ENCODE assay signal across 17 mouse cellular contexts in genomic region chr4:93488570-93488969, GRCm38 (mm10).
"Had no signal": no experiment of that assay in that cellular context is flagged by ENCODE, and none has a peak within 500 bp of the region (broad histone marks: within the 10 kb centered on the region; RNA-seq: fewer than 3 reads in every experiment).

No protein-coding gene starts in this region.

- H3K4me1 ChIP-seq: neural tube, embryonic 12.5 days; neural tube, embryonic 13.5 days; neural tube, embryonic 15.5 days; stomach, embryonic 15.5 days had no signal

- H3K4me3 ChIP-seq: neural tube, embryonic 12.5 days; neural tube, embryonic 13.5 days; neural tube, embryonic 15.5 days; stomach, embryonic 15.5 days had no signal

- H3K9ac ChIP-seq: neural tube, embryonic 12.5 days; neural tube, embryonic 13.5 days; neural tube, embryonic 15.5 days; stomach, embryonic 15.5 days had no signal

- H3K27me3 ChIP-seq: neural tube, embryonic 12.5 days; neural tube, embryonic 13.5 days; neural tube, embryonic 15.5 days; stomach, embryonic 15.5 days had no signal

- H3K9me3 ChIP-seq: neural tube, embryonic 12.5 days; neural tube, embryonic 13.5 days; neural tube, embryonic 15.5 days; stomach, embryonic 15.5 days had no signal

- H3K36me3 ChIP-seq: neural tube, embryonic 12.5 days; neural tube, embryonic 13.5 days; neural tube, embryonic 15.5 days; stomach, embryonic 15.5 days had no signal

- H3K27ac ChIP-seq: neural tube, embryonic 12.5 days; neural tube, embryonic 13.5 days; neural tube, embryonic 15.5 days; stomach, embryonic 15.5 days; stomach, postnatal 0 days had no signal

- DNase-seq: retina, postnatal 1 day; right cerebral cortex, adult 18-20 months; right cerebral cortex, postnatal 14 days; right cerebral cortex, postnatal 25 days; right cerebral cortex, postnatal 4 days; spleen, adult 18-20 months; thymus, adult 18-20 months; thymus, adult 2 months; thymus, postnatal 14 days; thymus, postnatal 25 days; thymus, postnatal 36 days; thymus, postnatal 4 days had no signal
